Mouse (Mus musculus): ENCODE data around the gene Cox8b. TPM values are rescaled to one million over a fixed set of nuclear protein-coding genes. Genes with fewer than 3 reads are reported as not detected.

The Cox8b gene
- polyA plus RNA-seq, 1 experiment: 188 TPM

DNA sequence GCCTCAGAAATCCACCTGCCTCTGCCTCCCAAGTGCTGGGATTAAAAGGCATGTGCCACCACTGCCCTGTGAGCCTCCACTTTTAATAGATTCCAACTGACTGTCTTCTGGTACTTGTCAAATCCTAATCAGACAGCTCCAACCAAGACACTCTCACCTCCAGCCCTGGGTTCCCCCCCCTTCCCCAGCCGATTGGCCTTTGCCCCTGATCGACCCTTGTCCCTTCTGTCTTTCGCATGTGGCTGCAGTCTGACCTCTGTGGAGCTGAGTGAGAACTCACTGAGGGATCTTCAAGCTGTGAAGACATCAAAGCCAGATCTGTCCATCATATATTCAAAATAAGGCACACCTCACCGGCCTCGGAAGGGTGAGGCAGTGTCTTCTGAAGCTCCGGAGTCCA lies 26.9 kb upstream of the Cox8b start:
- peaks cover 13% of the 10 kb centered on the region for H3K4me1 ChIP-seq (ENCODE audit: control insufficient read depth, insufficient read depth, low read length)
- no peaks in the 10 kb centered on the region; the same call in 1 of the 2 replicates for H3K36me3 ChIP-seq (ENCODE audit: control insufficient read depth, insufficient read depth, low read length)
- peak; percentile 52 for DNase-seq
- H3K4me3 ChIP-seq (ENCODE audit: insufficient read depth, low read depth, low read length): no peak overlapping the region
- no peak for TF ChIP-seq CTCF (conservative IDR thresholded peaks at IDR 0.05; ENCODE audit: insufficient read depth, insufficient read length, low read depth, low read length)
- no peak for TF ChIP-seq POLR2A (IDR thresholded peaks at IDR 0.05; ENCODE audit: low read depth, low read length)
- no peaks in the 10 kb centered on the region for H3K27me3 ChIP-seq (replicated peaks; ENCODE audit: control insufficient read depth, insufficient read depth, low read length)
- 66% methylated on average over 6 of the region's 6 CpGs for WGBS
- no peak overlapping the region for H3K27ac ChIP-seq (ENCODE audit: insufficient read depth, low read depth, low read length)

DNA sequence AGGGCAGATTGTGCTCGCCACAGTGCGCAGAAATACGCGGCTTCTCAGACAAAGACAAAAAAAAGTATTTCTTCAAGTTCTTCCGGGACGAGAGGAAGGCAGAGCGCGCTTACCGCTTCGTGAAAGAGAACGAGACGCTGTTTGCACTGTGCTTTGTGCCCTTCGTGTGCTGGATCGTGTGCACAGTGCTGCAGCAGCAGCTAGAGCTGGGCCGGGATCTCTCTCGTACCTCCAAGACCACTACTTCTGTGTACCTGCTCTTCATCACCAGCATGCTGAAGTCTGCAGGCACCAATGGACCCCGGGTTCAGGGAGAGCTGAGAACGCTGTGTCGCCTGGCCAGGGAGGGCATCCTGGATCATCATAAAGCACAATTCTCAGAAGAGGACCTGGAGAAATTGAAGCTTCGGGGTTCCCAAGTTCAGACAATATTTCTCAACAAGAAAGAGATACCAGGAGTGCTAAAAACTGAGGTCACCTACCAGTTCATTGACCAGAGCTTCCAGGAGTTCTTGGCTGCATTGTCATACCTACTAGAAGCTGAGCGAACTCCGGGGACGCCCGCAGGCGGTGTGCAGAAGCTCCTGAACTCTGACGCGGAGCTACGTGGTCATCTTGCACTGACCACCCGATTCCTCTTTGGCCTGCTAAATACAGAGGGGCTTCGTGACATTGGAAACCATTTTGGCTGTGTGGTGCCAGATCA lies 23.0 kb upstream of the Cox8b start:
- Histone ChIP-seq H3K27ac (ENCODE audit: insufficient read depth, low read depth, low read length) (peak overlapping the region; percentile 33), H3K36me3 (ENCODE audit: control insufficient read depth, insufficient read depth, low read length) (no peaks in the 10 kb centered on the region), H3K4me1 (ENCODE audit: control insufficient read depth, insufficient read depth, low read length) (peaks cover 21% of the 10 kb centered on the region), H3K27me3 (replicated peaks; ENCODE audit: control insufficient read depth, insufficient read depth, low read length) (no peaks in the 10 kb centered on the region), H3K4me3 (ENCODE audit: insufficient read depth, low read depth, low read length) (peak overlapping the region; percentile 42)
- peak; percentile 54 for DNase-seq
- 13% methylated on average over 30 of the region's 30 CpGs for WGBS
- no peak for TF ChIP-seq CTCF (conservative IDR thresholded peaks at IDR 0.05; ENCODE audit: insufficient read depth, insufficient read length, low read depth, low read length)
- TF ChIP-seq POLR2A (IDR thresholded peaks at IDR 0.05; ENCODE audit: low read depth, low read length): no peak

DNA sequence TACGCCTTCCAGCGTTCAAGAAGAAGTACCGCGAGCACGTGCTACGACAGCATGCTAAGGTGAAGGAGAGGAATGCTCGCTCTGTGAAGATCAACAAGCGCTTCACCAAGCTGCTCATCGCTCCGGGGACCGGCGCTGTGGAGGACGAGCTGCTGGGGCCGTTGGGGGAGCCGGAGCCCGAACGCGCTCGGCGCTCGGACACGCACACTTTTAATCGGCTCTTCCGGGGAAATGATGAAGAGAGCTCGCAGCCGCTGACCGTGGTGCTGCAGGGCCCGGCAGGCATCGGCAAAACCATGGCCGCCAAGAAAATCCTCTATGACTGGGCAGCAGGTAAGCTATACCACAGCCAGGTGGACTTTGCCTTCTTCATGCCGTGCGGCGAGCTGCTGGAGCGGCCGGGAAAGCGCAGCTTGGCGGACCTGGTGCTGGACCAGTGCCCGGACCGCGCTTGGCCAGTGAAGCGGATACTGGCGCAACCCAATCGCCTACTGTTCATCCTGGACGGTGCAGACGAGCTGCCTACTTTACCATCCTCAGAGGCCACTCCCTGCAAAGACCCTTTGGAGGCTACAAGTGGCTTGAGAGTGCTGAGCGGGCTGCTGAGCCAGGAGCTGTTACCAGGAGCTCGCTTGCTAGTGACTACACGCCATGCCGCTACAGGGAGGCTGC lies 22.3 kb upstream of the Cox8b start:
- no peaks in the 10 kb centered on the region for H3K27me3 ChIP-seq (replicated peaks; ENCODE audit: control insufficient read depth, insufficient read depth, low read length)
- H3K27ac ChIP-seq (ENCODE audit: insufficient read depth, low read depth, low read length): peak overlapping the region; percentile 33
- under 1% methylated on average over 49 of the region's 49 CpGs for WGBS
- peak; percentile 96 for DNase-seq
- peaks cover 21% of the 10 kb centered on the region for H3K4me1 ChIP-seq (ENCODE audit: control insufficient read depth, insufficient read depth, low read length)
- no peaks in the 10 kb centered on the region for H3K36me3 ChIP-seq (ENCODE audit: control insufficient read depth, insufficient read depth, low read length)
- peak overlapping the region; percentile 42 for H3K4me3 ChIP-seq (ENCODE audit: insufficient read depth, low read depth, low read length)
- TF ChIP-seq POLR2A (IDR thresholded peaks at IDR 0.05; ENCODE audit: low read depth, low read length): no peak
- peak; percentile 31 for TF ChIP-seq CTCF (conservative IDR thresholded peaks at IDR 0.05; ENCODE audit: insufficient read depth, insufficient read length, low read depth, low read length)

DNA sequence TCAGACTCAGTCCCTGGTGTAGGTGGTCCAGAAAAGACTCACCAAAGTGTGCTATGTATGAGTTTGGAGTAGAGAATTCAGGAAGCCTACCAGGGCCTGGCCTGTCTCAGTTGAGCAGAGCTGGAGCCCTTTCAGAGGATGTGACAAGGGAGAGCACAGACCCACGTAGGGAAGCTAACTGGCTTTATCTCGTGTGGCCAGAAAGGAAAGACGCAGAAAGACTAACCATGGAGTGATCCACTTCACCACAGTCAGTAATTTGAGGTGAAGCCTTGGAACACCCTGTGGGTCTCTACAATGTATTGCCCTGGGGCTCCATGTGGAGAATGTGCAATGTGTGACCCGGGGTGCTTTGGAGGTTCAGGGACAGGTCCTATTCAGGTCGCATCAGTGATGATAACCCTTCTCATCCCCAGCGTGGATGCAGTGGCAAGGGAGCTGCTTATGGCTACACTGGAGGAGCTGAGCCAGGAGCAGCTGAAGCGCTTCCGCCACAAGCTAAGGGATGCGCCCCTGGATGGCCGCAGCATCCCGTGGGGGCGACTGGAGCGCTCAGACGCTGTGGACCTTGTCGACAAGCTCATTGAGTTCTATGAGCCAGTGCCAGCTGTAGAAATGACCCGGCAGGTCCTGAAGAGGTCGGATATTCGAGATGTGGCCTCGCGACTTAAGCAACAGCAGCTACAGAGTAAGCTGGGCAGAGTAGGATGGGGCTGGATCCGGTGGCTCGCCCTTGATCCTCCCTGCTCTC lies 21.2 kb upstream of the Cox8b start:
- H3K4me1 ChIP-seq (ENCODE audit: control insufficient read depth, insufficient read depth, low read length): peaks cover 18% of the 10 kb centered on the region
- peak; percentile 66 for DNase-seq
- no peak overlapping the region for H3K4me3 ChIP-seq (ENCODE audit: insufficient read depth, low read depth, low read length)
- H3K27ac ChIP-seq (ENCODE audit: insufficient read depth, low read depth, low read length): no peak overlapping the region
- TF ChIP-seq CTCF (conservative IDR thresholded peaks at IDR 0.05; ENCODE audit: insufficient read depth, insufficient read length, low read depth, low read length): no peak
- no peak for TF ChIP-seq POLR2A (IDR thresholded peaks at IDR 0.05; ENCODE audit: low read depth, low read length)
- no peaks in the 10 kb centered on the region for H3K36me3 ChIP-seq (ENCODE audit: control insufficient read depth, insufficient read depth, low read length)
- no peaks in the 10 kb centered on the region for H3K27me3 ChIP-seq (replicated peaks; ENCODE audit: control insufficient read depth, insufficient read depth, low read length)
- WGBS: 25% methylated on average over 22 of the region's 22 CpGs

DNA sequence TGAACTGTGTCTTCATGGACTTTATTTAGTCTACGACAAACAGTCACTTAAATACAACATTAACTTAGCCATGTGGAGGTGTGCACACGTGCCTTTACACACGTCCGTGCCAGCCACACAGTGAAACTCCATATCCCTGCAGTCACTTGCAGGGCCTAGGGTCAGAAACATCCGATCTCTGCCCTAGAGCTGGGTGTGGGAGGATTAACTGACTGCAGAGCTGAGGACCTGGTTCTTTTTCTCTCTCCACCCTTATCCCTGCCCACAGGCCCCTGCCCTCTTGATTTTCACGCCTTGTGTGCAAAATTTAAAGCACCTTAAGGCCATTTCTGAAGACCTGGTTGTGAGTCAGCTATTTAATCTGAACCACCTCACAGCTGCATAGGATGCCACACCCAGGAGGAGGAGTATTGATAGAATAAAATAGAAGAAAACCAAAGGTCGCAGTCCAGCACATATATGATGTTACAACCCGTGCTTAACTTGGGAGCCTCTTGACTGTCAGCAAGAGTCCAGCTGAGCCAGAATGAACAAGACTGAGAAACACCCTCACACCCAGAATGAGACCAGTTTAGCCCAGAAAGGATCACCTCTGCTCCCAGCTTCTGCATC lies 20.3 kb upstream of the Cox8b start, which contains the start of gene Nlrp6:
Nlrp6 (plus strand) TSS at position 485 of the 612 bp plus-strand sequence.
- Histone ChIP-seq H3K36me3 (ENCODE audit: control insufficient read depth, insufficient read depth, low read length) (no peaks in the 10 kb centered on the region), H3K27ac (ENCODE audit: insufficient read depth, low read depth, low read length) (no peak within 1 kb of the TSS), H3K27me3 (replicated peaks; ENCODE audit: control insufficient read depth, insufficient read depth, low read length) (no peaks in the 10 kb centered on the region), H3K4me1 (ENCODE audit: control insufficient read depth, insufficient read depth, low read length) (peaks cover 13% of the 10 kb centered on the region), H3K4me3 (ENCODE audit: insufficient read depth, low read depth, low read length) (no peak within 1 kb of the TSS)
- no peak for TF ChIP-seq CTCF (conservative IDR thresholded peaks at IDR 0.05; ENCODE audit: insufficient read depth, insufficient read length, low read depth, low read length)
- no peak for TF ChIP-seq POLR2A (IDR thresholded peaks at IDR 0.05; ENCODE audit: low read depth, low read length)
- DNase-seq: no peak
- 78% methylated on average over 8 of the region's 8 CpGs for WGBS

DNA sequence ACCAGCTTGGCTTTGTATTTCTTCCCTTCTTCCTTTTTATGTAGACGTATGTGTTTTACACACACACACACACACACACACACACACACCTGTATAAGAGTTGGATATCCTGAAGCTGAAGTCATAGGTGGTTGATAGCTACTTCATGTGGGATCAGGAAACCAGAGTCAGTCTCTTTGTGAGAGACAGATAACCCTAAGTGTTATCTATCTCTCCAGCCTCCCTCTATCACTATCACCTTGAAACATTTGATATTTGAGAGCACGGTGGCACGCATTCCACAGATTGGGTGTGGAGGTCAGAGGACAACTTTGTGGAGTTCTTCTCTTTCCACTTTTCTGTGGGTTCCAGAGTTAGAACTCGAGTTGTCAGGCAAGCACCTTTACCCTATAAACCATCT lies 19.7 kb upstream of the Cox8b start:
- no peaks in the 10 kb centered on the region for H3K36me3 ChIP-seq (ENCODE audit: control insufficient read depth, insufficient read depth, low read length)
- H3K4me3 ChIP-seq (ENCODE audit: insufficient read depth, low read depth, low read length): no peak overlapping the region
- H3K27me3 ChIP-seq (replicated peaks; ENCODE audit: control insufficient read depth, insufficient read depth, low read length): no peaks in the 10 kb centered on the region
- peaks cover 13% of the 10 kb centered on the region for H3K4me1 ChIP-seq (ENCODE audit: control insufficient read depth, insufficient read depth, low read length)
- no peak for DNase-seq
- no peak overlapping the region for H3K27ac ChIP-seq (ENCODE audit: insufficient read depth, low read depth, low read length)
- 63% methylated on average over 4 of the region's 4 CpGs for WGBS
- no peak for TF ChIP-seq POLR2A (IDR thresholded peaks at IDR 0.05; ENCODE audit: low read depth, low read length)
- TF ChIP-seq CTCF (conservative IDR thresholded peaks at IDR 0.05; ENCODE audit: insufficient read depth, insufficient read length, low read depth, low read length): no peak

Measured in kidney, adult 2 months (tissue).